Mouse (Mus musculus): ENCODE results near the gene Aip. TPM values are rescaled to one million over a fixed set of nuclear protein-coding genes. Genes with fewer than 3 reads are reported as not detected.
"Not testable (repeated sequence)": the region's sequence is repeated elsewhere in the genome, so short reads cannot be mapped to it uniquely, and the experiment has no call there.

Aip gene
- polyA plus RNA-seq, 1 experiment: 59.8 TPM

- Histone ChIP-seq H3K27ac (ENCODE audit: insufficient read depth, low read depth, low read length) (no peak overlapping the region), H3K27me3 (ENCODE audit: control insufficient read depth, insufficient read depth, low read length) (no peaks in the 10 kb centered on the region), H3K36me3 (ENCODE audit: control insufficient read depth, insufficient read depth, low read length) (no peaks in the 10 kb centered on the region), H3K4me3 (ENCODE audit: low read depth, low read length) (no peak overlapping the region), H3K4me1 (ENCODE audit: control insufficient read depth, insufficient read depth, insufficient read length, low read length) (no peaks in the 10 kb centered on the region; the same call in 1 of the 2 replicates)
- 85% methylated on average over 18 of the region's 18 CpGs for WGBS
- TF ChIP-seq CTCF (IDR thresholded peaks at IDR 0.05; ENCODE audit: extremely low read depth, insufficient read length, insufficient replicate concordance, low read depth, low read length): no peak
- TF ChIP-seq POLR2A (IDR thresholded peaks at IDR 0.05; ENCODE audit: low read depth, low read length): no peak
Measured at GRCm38 (mm10) chr19:4142416-4143173, 16.9 kb upstream of the Aip start.

- Histone ChIP-seq H3K4me1 (ENCODE audit: control insufficient read depth, insufficient read depth, insufficient read length, low read length) (no peaks in the 10 kb centered on the region; the same call in 1 of the 2 replicates), H3K36me3 (ENCODE audit: control insufficient read depth, insufficient read depth, low read length) (no peaks in the 10 kb centered on the region), H3K4me3 (ENCODE audit: low read depth, low read length) (no peak overlapping the region), H3K27me3 (ENCODE audit: control insufficient read depth, insufficient read depth, low read length) (no peaks in the 10 kb centered on the region), H3K27ac (ENCODE audit: insufficient read depth, low read depth, low read length) (no peak overlapping the region)
- no peak for TF ChIP-seq POLR2A (IDR thresholded peaks at IDR 0.05; ENCODE audit: low read depth, low read length)
- no peak for TF ChIP-seq CTCF (IDR thresholded peaks at IDR 0.05; ENCODE audit: extremely low read depth, insufficient read length, insufficient replicate concordance, low read depth, low read length)
- WGBS: 80% methylated on average over 6 of the region's 6 CpGs
Measured at GRCm38 (mm10) chr19:4140147-4140546, 14.5 kb upstream of the Aip start.

- Histone ChIP-seq H3K27me3 (ENCODE audit: control insufficient read depth, insufficient read depth, low read length) (no peaks in the 10 kb centered on the region), H3K36me3 (ENCODE audit: control insufficient read depth, insufficient read depth, low read length) (no peaks in the 10 kb centered on the region), H3K27ac (ENCODE audit: insufficient read depth, low read depth, low read length) (no peak within 1 kb of the TSS), H3K4me3 (ENCODE audit: low read depth, low read length) (no peak within 1 kb of the TSS), H3K4me1 (ENCODE audit: control insufficient read depth, insufficient read depth, insufficient read length, low read length) (no peaks in the 10 kb centered on the region; the same call in 1 of the 2 replicates)
- 89% methylated on average over 2 of the region's 2 CpGs for WGBS
- no peak for TF ChIP-seq POLR2A (IDR thresholded peaks at IDR 0.05; ENCODE audit: low read depth, low read length)
- no peak for TF ChIP-seq CTCF (IDR thresholded peaks at IDR 0.05; ENCODE audit: extremely low read depth, insufficient read length, insufficient replicate concordance, low read depth, low read length)
Measured at GRCm38 (mm10) chr19:4139446-4139845, 13.8 kb upstream of the Aip start, which contains the start of gene Gpr152. TSS of gene Gpr152 (plus strand) at chr19:4139787.

GRCm38 (mm10) chr19:4137913-4138312 lies 12.3 kb upstream of the Aip start:
- Histone ChIP-seq H3K4me3 (ENCODE audit: low read depth, low read length) (no peak overlapping the region), H3K27me3 (ENCODE audit: control insufficient read depth, insufficient read depth, low read length) (no peaks in the 10 kb centered on the region), H3K27ac (ENCODE audit: insufficient read depth, low read depth, low read length) (no peak overlapping the region), H3K4me1 (ENCODE audit: control insufficient read depth, insufficient read depth, insufficient read length, low read length) (no peaks in the 10 kb centered on the region; the same call in 1 of the 2 replicates), H3K36me3 (ENCODE audit: control insufficient read depth, insufficient read depth, low read length) (peaks cover 2% of the 10 kb centered on the region; the same call in 1 of the 2 replicates)
- 63% methylated on average over 5 of the region's 5 CpGs for WGBS
- TF ChIP-seq POLR2A (IDR thresholded peaks at IDR 0.05; ENCODE audit: low read depth, low read length): no peak
- TF ChIP-seq CTCF (IDR thresholded peaks at IDR 0.05; ENCODE audit: extremely low read depth, insufficient read length, insufficient replicate concordance, low read depth, low read length): no peak

GRCm38 (mm10) chr19:4136463-4136862 lies 10.8 kb upstream of the Aip start:
- H3K27ac ChIP-seq (ENCODE audit: insufficient read depth, low read depth, low read length): no peak overlapping the region

GRCm38 (mm10) chr19:4135963-4136345 lies 10.3 kb upstream of the Aip start:
- H3K4me3 ChIP-seq (ENCODE audit: low read depth, low read length); H3K4me1 ChIP-seq (ENCODE audit: control insufficient read depth, insufficient read depth, insufficient read length, low read length); H3K27ac ChIP-seq (ENCODE audit: insufficient read depth, low read depth, low read length); H3K27me3 ChIP-seq (ENCODE audit: control insufficient read depth, insufficient read depth, low read length): not testable (repeated sequence)
- peak; percentile 59; the same call in 1 of the 2 replicates for TF ChIP-seq CTCF (IDR thresholded peaks at IDR 0.05; ENCODE audit: extremely low read depth, insufficient read length, insufficient replicate concordance, low read depth, low read length)
- peaks cover 20% of the 10 kb centered on the region for H3K36me3 ChIP-seq (ENCODE audit: control insufficient read depth, insufficient read depth, low read length)
- 10% methylated on average over 8 of the region's 8 CpGs for WGBS

More at GRCm38 (mm10) chr19:4136463-4136862, 10.8 kb upstream of the Aip start:
- no peak overlapping the region for H3K4me3 ChIP-seq (ENCODE audit: low read depth, low read length)
- no peak for TF ChIP-seq POLR2A (IDR thresholded peaks at IDR 0.05; ENCODE audit: low read depth, low read length)
- no peak for TF ChIP-seq CTCF (IDR thresholded peaks at IDR 0.05; ENCODE audit: extremely low read depth, insufficient read length, insufficient replicate concordance, low read depth, low read length)
- WGBS: 73% methylated on average over 5 of the region's 5 CpGs
- H3K36me3 ChIP-seq (ENCODE audit: control insufficient read depth, insufficient read depth, low read length): peaks cover 15% of the 10 kb centered on the region
- H3K27me3 ChIP-seq (ENCODE audit: control insufficient read depth, insufficient read depth, low read length): no peaks in the 10 kb centered on the region
- H3K4me1 ChIP-seq (ENCODE audit: control insufficient read depth, insufficient read depth, insufficient read length, low read length): no peaks in the 10 kb centered on the region

- not testable (repeated sequence) for H3K4me3 ChIP-seq (ENCODE audit: low read depth, low read length); H3K27ac ChIP-seq (ENCODE audit: insufficient read depth, low read depth, low read length); H3K4me1 ChIP-seq (ENCODE audit: control insufficient read depth, insufficient read depth, insufficient read length, low read length); H3K27me3 ChIP-seq (ENCODE audit: control insufficient read depth, insufficient read depth, low read length)
- peaks cover 21% of the 10 kb centered on the region for H3K36me3 ChIP-seq (ENCODE audit: control insufficient read depth, insufficient read depth, low read length)
- WGBS: 91% methylated on average over 6 of the region's 6 CpGs
Measured at GRCm38 (mm10) chr19:4135229-4135962, 9.7 kb upstream of the Aip start.
